Mouse (Mus musculus) neural tube, embryonic 15.5 days (tissue): ENCODE data around the gene Zfp408. TPM values are rescaled to one million over a fixed set of nuclear protein-coding genes. Genes with fewer than 3 reads are reported as not detected.
"Not testable (repeated sequence)": the region's sequence is repeated elsewhere in the genome, so short reads cannot be mapped to it uniquely, and the experiment has no call there.

Experiments
- ATAC-seq: fragments of 200-750 bp; cut with Nextera tagmentation; 2 replicates; pipeline ENCODE4 v1.8.0; 2017; ENCODE audit warnings: mild to moderate bottlenecking, moderate TSS enrichment, moderate library complexity; ENCODE audit not compliant: low FRiP score
- H3K27ac ChIP-seq: fragments of 300-500 bp; sonication (generic); replicated peaks from 2 replicates; pipeline ENCODE4 v1.5.1; 2015; ENCODE audit warnings: mild to moderate bottlenecking, inconsistent platforms
- H3K27me3 ChIP-seq: fragments of 300-500 bp; sonication (generic); replicated peaks from 2 replicates; pipeline ENCODE4 v1.6.1; 2015; ENCODE audit warnings: inconsistent platforms
- H3K36me3 ChIP-seq: fragments of 300-500 bp; sonication (generic); 2 replicates; pipeline ENCODE4 v1.6.1; 2015; ENCODE audit warnings: inconsistent platforms
- H3K4me1 ChIP-seq: fragments of 300-500 bp; sonication (generic); 2 replicates; pipeline ENCODE4 v1.6.1; 2015; ENCODE audit warnings: inconsistent platforms
- H3K4me2 ChIP-seq: fragments of 300-500 bp; sonication (generic); 2 replicates; pipeline ENCODE4 v1.6.1; 2015; ENCODE audit warnings: inconsistent platforms, mild to moderate bottlenecking, moderate library complexity
- H3K4me3 ChIP-seq: fragments of 300-500 bp; sonication (generic); replicated peaks from 2 replicates; pipeline ENCODE4 v1.5.1; 2015; ENCODE audit warnings: mild to moderate bottlenecking, inconsistent platforms
- H3K9ac ChIP-seq: fragments of 300-500 bp; sonication (generic); replicated peaks from 2 replicates; pipeline ENCODE4 v1.6.1; 2015; ENCODE audit warnings: mild to moderate bottlenecking, inconsistent platforms
- H3K9me3 ChIP-seq: fragments of 300-500 bp; sonication (generic); replicated peaks from 2 replicates; pipeline ENCODE4 v1.6.1; 2016; ENCODE audit warnings: inconsistent platforms
- WGBS: fragments of 180-500 bp; shearing (Covaris S2); methylation state at CpG from one replicate; pipeline ENCODE4 v1.1.7; 2015; ENCODE audit warnings: mixed read lengths; 5-methylcytosine and 5-hydroxymethylcytosine counted together
- polyA plus RNA-seq: library from polyadenylated mRNA; unstranded; fragments of >200 nt; fragmentation: Nextera tagmentation; extraction: Ambion mirVana; gene quantifications from 2 replicates; pipeline ENCODE4 v1.2.1, GENCODE M21; 2015

Zfp408 gene
- polyA plus RNA-seq, 1 experiment from 2014 or later, result 12.9 TPM

GRCm38 (mm10) chr2:91632316-91632715 lies 17.3 kb downstream of the Zfp408 start:
- H3K4me1 ChIP-seq, result no peaks in the 10 kb centered on the region
- no peak overlapping the region for H3K9ac ChIP-seq
- H3K27me3 ChIP-seq, result no peaks in the 10 kb centered on the region
- H3K9me3 ChIP-seq, result no peaks in the 10 kb centered on the region
- no peak for ATAC-seq
- H3K4me3 ChIP-seq, result no peak overlapping the region
- no peak overlapping the region for H3K27ac ChIP-seq
- WGBS, result 80% methylated on average over 5 of the region's 5 CpGs
- no peak overlapping the region for H3K4me2 ChIP-seq
- H3K36me3 ChIP-seq, result no peaks in the 10 kb centered on the region

DNA sequence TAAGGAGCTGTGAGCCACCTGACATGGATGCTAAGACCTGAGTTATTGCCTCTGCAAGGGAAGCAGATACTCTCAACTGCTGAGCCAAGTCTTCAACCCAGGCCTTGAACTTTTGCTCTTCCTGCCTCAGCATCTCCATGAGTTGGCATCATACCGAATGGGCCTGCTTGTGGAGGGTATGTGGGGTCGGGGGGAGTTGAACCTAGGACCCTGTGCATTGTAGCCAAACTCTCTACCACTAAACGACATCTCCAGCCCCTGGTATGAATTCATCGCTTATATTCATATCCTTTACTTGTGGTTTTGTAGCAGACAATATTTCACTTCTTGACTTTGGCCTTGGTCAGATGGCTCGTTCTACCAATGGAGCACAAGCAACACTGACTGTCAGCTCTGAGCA lies 17.8 kb downstream of the Zfp408 start:
- Histone ChIP-seq H3K4me3 (no peak overlapping the region), H3K27ac (no peak overlapping the region), H3K9ac (no peak overlapping the region), H3K4me1 (no peaks in the 10 kb centered on the region), H3K9me3 (no peaks in the 10 kb centered on the region), H3K4me2 (no peak overlapping the region), H3K36me3 (no peaks in the 10 kb centered on the region), H3K27me3 (no peaks in the 10 kb centered on the region)
- WGBS, result 89% methylated on average over 5 of the region's 5 CpGs
- no peak for ATAC-seq

DNA sequence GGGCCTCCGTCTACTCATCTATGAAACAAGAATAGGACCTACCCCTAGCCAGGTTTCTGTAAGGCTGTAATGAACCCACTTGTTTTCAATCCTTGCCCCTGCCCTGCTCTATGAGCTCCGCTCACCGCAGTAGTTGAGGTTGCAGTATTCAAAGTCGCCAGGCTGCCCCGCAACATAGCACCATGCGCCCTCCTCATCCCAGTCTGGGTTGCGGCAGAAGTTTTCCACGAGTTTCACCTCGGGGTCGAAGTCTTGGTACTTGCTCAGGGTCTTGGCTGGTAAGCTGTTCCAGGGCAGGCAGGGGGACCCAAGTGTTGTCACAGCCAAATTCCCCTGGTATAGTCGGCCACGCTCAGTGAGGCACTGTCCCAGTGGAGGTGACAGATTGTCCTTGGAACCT lies 19.2 kb downstream of the Zfp408 start:
- 94% methylated on average over 12 of the region's 12 CpGs for WGBS
- no peak for ATAC-seq
- no peak overlapping the region for H3K4me2 ChIP-seq

DNA sequence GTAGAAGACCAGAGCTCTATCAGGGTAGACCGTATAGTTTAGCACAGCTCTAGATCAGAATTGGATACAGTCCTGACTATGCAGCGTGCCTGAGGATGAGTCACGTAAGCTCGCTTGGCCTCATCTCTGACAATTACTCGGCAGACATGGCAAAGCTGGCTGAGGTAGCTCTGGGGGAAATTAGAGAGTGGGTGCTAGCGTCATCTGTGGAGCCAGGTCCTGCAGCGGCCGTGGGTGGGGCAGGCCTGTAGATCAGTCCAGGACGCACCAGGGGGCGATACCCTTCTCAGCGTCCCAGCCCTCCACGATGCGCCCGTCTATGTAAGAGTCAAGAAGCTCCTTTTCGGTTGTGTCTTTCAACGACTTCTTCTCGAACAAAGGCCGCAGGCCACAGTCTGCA lies 19.9 kb downstream of the Zfp408 start:
- H3K4me3 ChIP-seq, result no peak overlapping the region
- H3K36me3 ChIP-seq, result no peaks in the 10 kb centered on the region
- H3K27ac ChIP-seq, result no peak overlapping the region
- no peaks in the 10 kb centered on the region for H3K27me3 ChIP-seq
- H3K4me2 ChIP-seq, result no peak overlapping the region
- H3K9ac ChIP-seq, result no peak overlapping the region
- no peaks in the 10 kb centered on the region for H3K9me3 ChIP-seq
- no peak for ATAC-seq
- H3K4me1 ChIP-seq, result no peaks in the 10 kb centered on the region
- 88% methylated on average over 18 of the region's 18 CpGs for WGBS

More for the DNA sequence above, 19.2 kb downstream of the Zfp408 start:
- no peak overlapping the region for H3K27ac ChIP-seq
- no peaks in the 10 kb centered on the region for H3K9me3 ChIP-seq
- H3K27me3 ChIP-seq, result no peaks in the 10 kb centered on the region
- H3K9ac ChIP-seq, result no peak overlapping the region
- H3K36me3 ChIP-seq, result no peaks in the 10 kb centered on the region
- H3K4me1 ChIP-seq, result no peaks in the 10 kb centered on the region
- no peak overlapping the region for H3K4me3 ChIP-seq

DNA sequence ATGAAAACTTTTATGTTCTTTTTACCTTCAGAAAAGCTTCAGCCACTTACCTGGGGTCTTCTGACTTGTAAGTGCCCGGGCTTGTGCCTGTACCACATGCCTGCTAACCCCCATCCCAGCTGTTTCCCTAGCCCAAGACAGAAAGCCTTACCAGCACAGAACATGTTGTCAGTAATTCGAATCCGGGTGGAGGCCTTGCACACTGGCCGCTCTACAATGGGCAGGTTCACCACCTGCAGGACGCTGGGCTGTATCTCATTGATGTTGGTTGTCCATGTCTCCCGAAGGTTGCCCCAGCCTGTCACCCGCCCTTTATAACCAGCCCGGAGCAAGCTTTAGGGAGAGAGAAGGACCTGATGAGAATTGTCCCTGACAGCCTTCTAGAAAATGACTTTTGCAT lies 21.4 kb downstream of the Zfp408 start:
- no peak overlapping the region for H3K27ac ChIP-seq
- H3K9ac ChIP-seq, result no peak overlapping the region
- 87% methylated on average over 8 of the region's 8 CpGs for WGBS
- no peaks in the 10 kb centered on the region for H3K4me1 ChIP-seq
- no peak overlapping the region for H3K4me3 ChIP-seq
- H3K4me2 ChIP-seq, result no peak overlapping the region
- peaks cover 6% of the 10 kb centered on the region; the same call in 1 of the 2 replicates for H3K36me3 ChIP-seq
- no peaks in the 10 kb centered on the region for H3K9me3 ChIP-seq
- ATAC-seq, result no peak
- H3K27me3 ChIP-seq, result no peaks in the 10 kb centered on the region

DNA sequence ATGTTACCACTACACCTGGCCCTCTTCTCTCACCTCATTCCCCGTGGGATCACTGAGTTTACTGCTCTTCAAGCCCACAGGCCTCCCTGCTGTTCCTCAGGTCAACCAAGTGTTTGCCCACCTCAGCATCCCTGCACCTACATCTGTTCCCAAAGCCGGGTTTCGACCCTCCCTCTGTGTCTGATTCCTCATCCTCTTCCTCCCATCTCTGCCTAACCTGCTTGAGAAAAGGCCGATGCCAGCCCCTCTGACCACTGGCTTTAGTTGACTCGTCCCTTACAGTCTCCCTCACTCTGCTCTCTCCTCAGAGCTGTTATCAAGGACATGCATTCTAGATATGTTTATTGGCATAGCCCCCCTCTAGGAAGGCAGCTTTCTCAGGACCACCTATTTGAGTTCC lies 22.1 kb downstream of the Zfp408 start:
- Histone ChIP-seq H3K4me2 (no peak overlapping the region), H3K4me1 (no peaks in the 10 kb centered on the region), H3K27ac (no peak overlapping the region), H3K9me3 (no peaks in the 10 kb centered on the region), H3K4me3 (no peak overlapping the region), H3K27me3 (no peaks in the 10 kb centered on the region), H3K36me3 (peaks cover 11% of the 10 kb centered on the region), H3K9ac (no peak overlapping the region)
- ATAC-seq, result no peak
- 76% methylated on average over 5 of the region's 5 CpGs for WGBS

- not testable (repeated sequence) for H3K4me3 ChIP-seq, H3K27me3 ChIP-seq, H3K9me3 ChIP-seq, H3K4me1 ChIP-seq, H3K27ac ChIP-seq, H3K4me2 ChIP-seq, ATAC-seq, H3K9ac ChIP-seq
- H3K36me3 ChIP-seq, result peaks cover 49% of the 10 kb centered on the region
- WGBS, result 96% methylated on average over 7 of the region's 7 CpGs
Measured at GRCm38 (mm10) chr2:91623366-91623765, 26.2 kb downstream of the Zfp408 start.

GRCm38 (mm10) chr2:91622356-91622755 lies 27.2 kb downstream of the Zfp408 start:
- Histone ChIP-seq H3K4me1 (no peaks in the 10 kb centered on the region), H3K4me2 (no peak overlapping the region), H3K9ac (no peak overlapping the region), H3K4me3 (no peak overlapping the region), H3K27me3 (no peaks in the 10 kb centered on the region), H3K36me3 (peaks cover 59% of the 10 kb centered on the region), H3K9me3 (no peaks in the 10 kb centered on the region), H3K27ac (no peak overlapping the region)
- ATAC-seq, result no peak
- 94% methylated on average over 5 of the region's 5 CpGs for WGBS

- H3K4me3 ChIP-seq, H3K9me3 ChIP-seq, H3K9ac ChIP-seq, H3K4me2 ChIP-seq, H3K4me1 ChIP-seq, H3K27me3 ChIP-seq, H3K27ac ChIP-seq, ATAC-seq: not testable (repeated sequence)
- peaks cover 63% of the 10 kb centered on the region for H3K36me3 ChIP-seq
Measured at GRCm38 (mm10) chr2:91609370-91609769, 40.2 kb downstream of the Zfp408 start.

GRCm38 (mm10) chr2:91602389-91602788 lies 47.2 kb downstream of the Zfp408 start:
- Histone ChIP-seq H3K9me3 (no peaks in the 10 kb centered on the region), H3K27ac (no peak overlapping the region), H3K36me3 (peaks cover 76% of the 10 kb centered on the region), H3K4me3 (no peak overlapping the region), H3K27me3 (no peaks in the 10 kb centered on the region), H3K4me1 (no peaks in the 10 kb centered on the region), H3K4me2 (no peak overlapping the region), H3K9ac (no peak overlapping the region)
- 96% methylated on average over 4 of the region's 4 CpGs for WGBS
- ATAC-seq, result no peak

GRCm38 (mm10) chr2:91600475-91600874 lies 49.1 kb downstream of the Zfp408 start:
- no peaks in the 10 kb centered on the region for H3K27me3 ChIP-seq
- no peak overlapping the region for H3K27ac ChIP-seq
- no peak overlapping the region for H3K9ac ChIP-seq
- ATAC-seq, result no peak
- 93% methylated on average over 4 of the region's 4 CpGs for WGBS
- no peak overlapping the region for H3K4me3 ChIP-seq
- no peak overlapping the region for H3K4me2 ChIP-seq
- peaks cover 78% of the 10 kb centered on the region for H3K36me3 ChIP-seq
- no peaks in the 10 kb centered on the region for H3K4me1 ChIP-seq
- H3K9me3 ChIP-seq, result no peaks in the 10 kb centered on the region
